Mouse (Mus musculus): ENCODE measurements around the gene Fndc3b. TPM values are rescaled to one million over a fixed set of nuclear protein-coding genes. Genes with fewer than 3 reads are reported as not detected.

Gene Fndc3b
- polyA plus RNA-seq, 1 experiment = 130 TPM

DNA sequence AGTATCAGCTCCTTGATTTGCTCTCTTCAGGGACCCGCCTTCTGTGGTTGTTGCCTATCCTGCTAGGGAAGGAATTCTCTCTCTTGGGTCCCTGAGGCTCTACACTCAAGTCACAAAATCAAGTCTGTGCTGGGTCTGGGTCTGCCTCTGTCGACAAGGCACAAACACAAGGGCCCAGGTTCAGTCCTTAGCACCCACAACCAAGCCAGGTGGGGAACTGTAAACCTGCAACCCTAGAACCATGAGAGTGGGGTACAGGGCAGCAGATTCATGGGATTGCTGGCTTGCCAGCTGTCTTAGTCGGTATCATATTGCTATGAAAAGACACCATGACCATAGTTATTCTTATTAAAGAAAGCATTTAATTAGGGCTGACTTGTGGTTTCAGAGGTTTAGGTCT is 121.8 kb downstream of the Fndc3b start:
- Histone ChIP-seq H3K4me1 (ENCODE audit: control insufficient read depth, insufficient read depth, low read length) (peaks cover 28% of the 10 kb centered on the region), H3K4me3 (ENCODE audit: insufficient read depth, low read length) (no peak overlapping the region)
- TF ChIP-seq CTCF (IDR thresholded peaks at IDR 0.05; ENCODE audit: borderline replicate concordance, insufficient read depth, low read length) (no peak), POLR2A (IDR thresholded peaks at IDR 0.05; ENCODE audit: low read depth, low read length) (no peak)

GRCm38 (mm10) chr3:27588604-27589003 is 122.5 kb downstream of the Fndc3b start:
- no peak for TF ChIP-seq CTCF (IDR thresholded peaks at IDR 0.05; ENCODE audit: borderline replicate concordance, insufficient read depth, low read length)
- no peak for TF ChIP-seq POLR2A (IDR thresholded peaks at IDR 0.05; ENCODE audit: low read depth, low read length)
- no peak overlapping the region for H3K4me3 ChIP-seq (ENCODE audit: insufficient read depth, low read length)
- H3K27ac ChIP-seq (ENCODE audit: insufficient read depth, low read length) = no peak overlapping the region
- H3K4me1 ChIP-seq (ENCODE audit: control insufficient read depth, insufficient read depth, low read length) = peaks cover 29% of the 10 kb centered on the region

More for the DNA sequence above, 121.8 kb downstream of the Fndc3b start:
- no peak overlapping the region for H3K27ac ChIP-seq (ENCODE audit: insufficient read depth, low read length)

GRCm38 (mm10) chr3:27584607-27585605 is 126.2 kb downstream of the Fndc3b start:
- no peak overlapping the region for H3K4me3 ChIP-seq (ENCODE audit: insufficient read depth, low read length)
- TF ChIP-seq POLR2A (IDR thresholded peaks at IDR 0.05; ENCODE audit: low read depth, low read length) (no peak), CTCF (IDR thresholded peaks at IDR 0.05; ENCODE audit: borderline replicate concordance, insufficient read depth, low read length) (no peak)
- H3K27ac ChIP-seq (ENCODE audit: insufficient read depth, low read length) = peak overlapping the region; percentile 88
- peaks cover 26% of the 10 kb centered on the region for H3K4me1 ChIP-seq (ENCODE audit: control insufficient read depth, insufficient read depth, low read length)

GRCm38 (mm10) chr3:27581931-27582840 is 128.9 kb downstream of the Fndc3b start:
- Histone ChIP-seq H3K4me3 (ENCODE audit: insufficient read depth, low read length) (no peak overlapping the region), H3K27ac (ENCODE audit: insufficient read depth, low read length) (no peak overlapping the region), H3K4me1 (ENCODE audit: control insufficient read depth, insufficient read depth, low read length) (peaks cover 19% of the 10 kb centered on the region)
- TF ChIP-seq POLR2A (IDR thresholded peaks at IDR 0.05; ENCODE audit: low read depth, low read length) (no peak), CTCF (IDR thresholded peaks at IDR 0.05; ENCODE audit: borderline replicate concordance, insufficient read depth, low read length) (no peak)

DNA sequence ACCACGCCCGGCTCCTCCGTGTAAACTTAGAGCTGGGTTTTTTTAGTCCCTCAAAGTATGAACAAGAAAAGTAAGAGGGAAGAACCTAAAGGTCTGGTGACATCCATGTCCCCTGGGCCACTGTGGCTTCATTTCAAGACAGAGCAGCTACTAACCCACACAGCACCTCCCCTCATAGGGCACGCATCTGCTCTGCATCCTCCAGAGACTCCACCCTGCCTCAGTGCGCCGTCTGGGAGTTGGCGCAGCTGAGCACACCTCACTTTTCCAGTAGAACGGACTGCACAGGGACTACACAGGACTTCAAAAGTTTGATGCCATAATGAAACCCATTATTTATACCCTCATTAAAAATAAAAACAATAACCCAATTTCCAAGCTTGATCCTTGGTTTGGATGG is 130.2 kb downstream of the Fndc3b start:
- Histone ChIP-seq H3K4me1 (ENCODE audit: control insufficient read depth, insufficient read depth, low read length) (peaks cover 15% of the 10 kb centered on the region), H3K27ac (ENCODE audit: insufficient read depth, low read length) (no peak overlapping the region), H3K4me3 (ENCODE audit: insufficient read depth, low read length) (no peak overlapping the region)
- TF ChIP-seq CTCF (IDR thresholded peaks at IDR 0.05; ENCODE audit: borderline replicate concordance, insufficient read depth, low read length) (no peak), POLR2A (IDR thresholded peaks at IDR 0.05; ENCODE audit: low read depth, low read length) (no peak)

- TF ChIP-seq CTCF (IDR thresholded peaks at IDR 0.05; ENCODE audit: borderline replicate concordance, insufficient read depth, low read length) (no peak), POLR2A (IDR thresholded peaks at IDR 0.05; ENCODE audit: low read depth, low read length) (no peak)
- Histone ChIP-seq H3K27ac (ENCODE audit: insufficient read depth, low read length) (no peak overlapping the region), H3K4me1 (ENCODE audit: control insufficient read depth, insufficient read depth, low read length) (peaks cover 10% of the 10 kb centered on the region), H3K4me3 (ENCODE audit: insufficient read depth, low read length) (no peak overlapping the region)
These were observed 131.1 kb downstream of the Fndc3b start for GRCm38 (mm10) chr3:27579894-27580613.

- peaks cover 5% of the 10 kb centered on the region for H3K4me1 ChIP-seq (ENCODE audit: control insufficient read depth, insufficient read depth, low read length)
- no peak overlapping the region for H3K4me3 ChIP-seq (ENCODE audit: insufficient read depth, low read length)
- TF ChIP-seq CTCF (IDR thresholded peaks at IDR 0.05; ENCODE audit: borderline replicate concordance, insufficient read depth, low read length) (no peak), POLR2A (IDR thresholded peaks at IDR 0.05; ENCODE audit: low read depth, low read length) (no peak)
- no peak overlapping the region for H3K27ac ChIP-seq (ENCODE audit: insufficient read depth, low read length)
These were observed 131.9 kb downstream of the Fndc3b start for GRCm38 (mm10) chr3:27579229-27579628.

GRCm38 (mm10) chr3:27577349-27578025 is 133.6 kb downstream of the Fndc3b start:
- H3K4me1 ChIP-seq (ENCODE audit: control insufficient read depth, insufficient read depth, low read length) = peaks cover under 1% of the 10 kb centered on the region; the same call in 1 of the 2 replicates
- TF ChIP-seq CTCF (IDR thresholded peaks at IDR 0.05; ENCODE audit: borderline replicate concordance, insufficient read depth, low read length) = no peak
- TF ChIP-seq POLR2A (IDR thresholded peaks at IDR 0.05; ENCODE audit: low read depth, low read length) = no peak
- no peak overlapping the region for H3K27ac ChIP-seq (ENCODE audit: insufficient read depth, low read length)
- H3K4me3 ChIP-seq (ENCODE audit: insufficient read depth, low read length) = no peak overlapping the region

Measured in embryonic fibroblast, embryonic 13.5 days (primary cell).